Mouse (Mus musculus) heart, postnatal 25 days (tissue): ENCODE data around the gene Hgd. TPM values are rescaled to one million over a fixed set of nuclear protein-coding genes. Genes with fewer than 3 reads are reported as not detected.
"Not testable (repeated sequence)": the region's sequence is repeated elsewhere in the genome, so short reads cannot be mapped to it uniquely, and the experiment has no call there.

Experiments used
- DNase-seq: peaks from one replicate; pipeline ENCODE4 v3.0.0; 2022; ENCODE audit warnings: low spot score
- intact Hi-C: fragments of 180-260 bp; cut with DNase I; formaldehyde crosslinking; loops from one replicate; pipeline ENCODE4 v1.15.1; 2025
- total RNA-seq, 2 experiments: library from RNA; stranded (reverse); gene quantifications; 2 replicates each; pipeline ENCODE4 v1.2.3; 2021

The Hgd gene
- total RNA-seq, 2 experiments from 2014 or later: not detected

DNA sequence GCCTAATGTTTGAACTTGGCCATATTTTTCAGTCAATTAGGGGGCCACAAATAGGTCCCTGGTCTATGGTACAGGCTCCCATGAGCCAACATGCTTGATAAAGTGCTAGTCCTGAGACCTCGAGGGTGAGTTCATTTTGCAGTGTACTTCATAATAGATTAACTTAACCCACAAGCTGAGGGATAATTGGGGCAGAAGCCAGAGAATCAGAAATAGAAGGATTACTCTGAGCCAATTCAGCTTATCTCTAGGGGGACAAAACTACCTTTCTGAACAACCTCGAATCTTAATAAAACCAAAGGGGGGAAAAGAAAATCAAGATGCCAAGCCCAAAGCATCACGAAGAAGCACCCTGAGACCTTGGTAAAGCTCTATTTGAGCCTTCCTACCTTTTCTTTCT is 42.5 kb downstream of the Hgd start:
- DNase-seq: no peak
- intact Hi-C loops: no loop called here

DNA sequence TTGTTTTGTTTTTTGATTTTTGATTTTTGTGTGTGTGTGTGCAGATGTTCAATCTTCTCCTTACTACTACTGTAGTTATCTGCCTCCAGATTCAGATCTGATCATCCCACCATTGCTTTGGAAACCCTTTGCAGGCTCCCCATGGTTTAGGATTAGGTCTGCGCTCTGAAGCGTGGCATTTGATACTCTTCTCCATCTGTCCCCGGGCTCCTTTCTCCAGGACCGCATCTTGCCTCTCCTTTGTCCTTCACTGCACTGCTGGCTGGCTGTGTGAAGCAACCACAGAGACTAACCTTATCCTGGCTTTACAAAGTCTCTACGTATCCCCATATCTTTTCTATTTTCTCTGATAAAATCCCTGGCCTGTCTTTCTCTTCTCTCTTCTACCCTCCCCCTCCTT is 43.0 kb downstream of the Hgd start:
- DNase-seq: no peak
- intact Hi-C loops: no loop called here

DNA sequence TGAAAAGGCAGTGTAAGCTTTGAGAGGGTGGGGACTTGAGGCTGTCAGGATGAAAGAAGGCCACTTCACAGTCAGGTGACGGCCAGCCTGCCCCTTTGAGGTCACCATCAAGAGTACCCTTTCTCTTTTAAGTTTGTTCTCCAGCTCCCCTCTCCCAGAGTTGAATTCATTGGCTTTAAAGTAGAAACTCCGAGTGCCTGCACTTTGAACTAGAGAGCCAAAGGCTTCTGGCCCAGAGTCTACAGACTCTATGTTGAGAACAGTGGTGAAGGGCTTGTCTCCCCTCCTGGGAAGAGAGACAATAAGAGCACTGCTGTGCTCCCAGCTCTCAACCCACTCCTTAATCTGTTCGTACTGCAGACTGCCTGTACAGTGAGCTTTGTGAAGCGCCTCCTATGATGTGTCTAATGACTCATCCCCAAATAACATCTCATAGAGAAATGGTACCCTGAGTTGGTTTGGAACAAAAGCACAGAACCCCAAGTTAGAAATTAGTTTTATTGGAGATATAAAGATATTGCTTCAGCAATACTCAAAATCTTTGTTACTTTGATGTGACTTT is 46.5 kb downstream of the Hgd start:
- DNase-seq: no peak
- intact Hi-C loops: no loop called here

DNA sequence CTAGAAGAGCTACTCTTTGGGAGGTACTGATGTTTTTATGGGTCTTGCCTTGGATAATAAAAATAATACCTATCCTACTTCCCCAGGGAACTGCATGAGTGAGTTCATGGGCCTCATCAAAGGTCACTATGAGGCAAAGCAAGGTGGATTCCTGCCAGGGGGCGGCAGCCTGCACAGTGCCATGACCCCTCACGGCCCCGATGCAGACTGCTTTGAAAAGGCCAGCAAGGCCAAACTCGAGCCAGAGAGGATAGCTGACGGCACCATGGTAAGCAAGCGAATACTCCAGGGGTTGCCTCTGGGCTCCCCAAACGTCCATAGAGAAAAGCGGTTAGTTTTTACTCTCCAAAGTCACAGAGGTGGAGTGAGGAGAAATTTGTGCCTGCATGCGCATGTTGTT is 48.4 kb downstream of the Hgd start:
- intact Hi-C loops: no loop called here
- DNase-seq: no peak

DNA sequence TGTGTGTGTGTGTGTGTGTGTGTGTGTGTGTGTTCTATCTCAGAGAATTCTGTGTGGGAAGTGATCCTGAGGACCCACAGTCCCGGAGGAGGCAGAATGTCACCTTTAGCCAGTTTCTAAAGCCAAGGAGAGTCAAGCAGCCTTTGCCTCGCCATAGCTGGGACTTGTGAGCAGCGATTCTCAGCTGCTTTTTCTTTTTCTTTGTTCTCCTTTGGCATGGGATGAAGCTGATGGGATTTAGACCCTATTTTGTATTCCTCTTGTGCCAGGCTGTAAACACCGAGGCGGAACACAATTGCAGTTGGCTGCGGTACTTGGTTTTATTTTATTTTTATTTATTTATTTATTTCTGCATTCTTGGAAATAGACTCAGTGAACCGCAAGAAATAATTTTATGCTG is 49.1 kb downstream of the Hgd start:
- no peak for DNase-seq
- intact Hi-C loops: no loop called here

DNA sequence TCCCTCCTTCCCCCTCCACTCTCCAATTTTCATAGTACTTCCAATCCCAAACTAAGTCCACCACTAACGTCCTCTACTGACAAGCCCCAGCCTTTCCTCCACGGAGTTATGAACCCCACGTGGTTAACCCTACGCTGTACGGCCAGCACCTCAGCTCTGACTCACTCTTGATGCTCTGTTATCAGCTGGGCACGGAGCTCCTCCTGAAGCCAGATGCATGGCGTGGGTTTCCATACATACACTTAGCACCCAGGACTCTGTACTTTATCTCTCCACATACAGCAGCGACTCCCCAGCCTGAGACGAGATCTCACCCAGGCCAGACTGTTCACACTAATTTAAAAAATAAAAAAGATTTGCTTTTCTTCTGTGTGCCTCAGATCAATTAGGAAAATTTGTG is 54.6 kb downstream of the Hgd start:
- DNase-seq: no peak
- intact Hi-C loops: loop anchor here (2.0 kb wide), 1 partner anchor 286 kb away; no protein-coding TSS in a partner anchor

DNA sequence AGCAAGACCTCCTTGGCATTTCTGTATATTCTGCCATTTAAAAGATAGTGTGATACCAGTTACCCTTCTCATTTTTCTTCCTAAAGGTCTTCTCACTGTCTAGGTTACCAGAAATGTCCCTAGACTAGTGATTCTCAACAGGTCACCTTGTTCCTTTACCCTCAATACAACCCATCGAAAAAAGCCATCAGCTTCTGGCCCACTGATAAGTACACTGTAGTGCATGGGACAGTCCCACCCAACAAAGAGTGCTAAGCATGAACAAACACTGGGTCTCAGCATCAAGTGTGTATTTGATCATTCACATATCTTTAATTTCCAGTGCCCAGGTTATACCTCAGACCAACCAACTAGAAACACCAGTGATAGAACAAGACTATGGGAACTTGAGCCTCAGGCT is 55.1 kb downstream of the Hgd start:
- intact Hi-C loops: loop anchor here (2.0 to 5.0 kb wide), 2 partner anchors 286 to 343 kb away; no protein-coding TSS in a partner anchor
- no peak for DNase-seq

DNA sequence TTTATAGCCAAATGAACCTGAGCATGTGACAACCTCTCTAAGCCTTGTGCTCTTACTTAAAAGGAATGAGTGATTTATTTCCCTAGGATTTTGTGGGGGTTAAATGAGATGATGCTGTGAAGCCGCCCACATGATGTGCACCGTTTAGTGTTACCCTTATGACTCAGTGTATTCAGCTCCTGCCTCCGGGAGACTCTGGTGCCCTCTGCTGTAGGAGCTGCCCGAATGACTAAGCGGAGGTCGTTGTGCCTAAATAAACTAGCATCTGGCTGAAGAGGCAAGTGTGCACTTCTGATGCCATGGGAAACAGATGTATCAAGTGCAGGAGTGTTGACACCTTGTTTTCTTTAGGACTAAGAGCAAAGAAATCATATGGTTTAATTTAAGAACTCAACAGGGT is 56.2 kb downstream of the Hgd start:
- intact Hi-C loops: loop anchor here (5.0 kb wide), 1 partner anchor 344 kb away; no protein-coding TSS in a partner anchor
- no peak for DNase-seq

DNA sequence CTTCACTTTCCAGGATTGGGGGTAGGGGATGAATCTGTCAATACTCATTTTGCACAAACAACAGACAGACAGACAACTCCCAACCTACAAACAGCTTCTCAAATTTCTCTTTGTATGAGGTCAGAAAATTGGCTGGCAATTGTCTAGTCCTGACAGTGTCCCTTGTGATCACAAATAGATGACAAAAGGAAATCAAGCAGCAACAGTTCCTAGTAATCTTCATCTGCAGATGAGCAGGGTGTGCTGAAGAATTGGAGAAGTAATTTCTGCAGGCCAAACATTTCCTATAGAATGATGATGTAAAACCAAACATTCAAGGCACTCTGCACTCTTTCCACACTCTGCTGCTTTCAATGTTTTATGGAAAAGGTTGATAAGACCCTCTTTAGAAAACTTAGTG is 57.8 kb downstream of the Hgd start:
- intact Hi-C loops: loop anchor here (5.0 kb wide), 1 partner anchor 346 kb away; no protein-coding TSS in a partner anchor
- no peak for DNase-seq

DNA sequence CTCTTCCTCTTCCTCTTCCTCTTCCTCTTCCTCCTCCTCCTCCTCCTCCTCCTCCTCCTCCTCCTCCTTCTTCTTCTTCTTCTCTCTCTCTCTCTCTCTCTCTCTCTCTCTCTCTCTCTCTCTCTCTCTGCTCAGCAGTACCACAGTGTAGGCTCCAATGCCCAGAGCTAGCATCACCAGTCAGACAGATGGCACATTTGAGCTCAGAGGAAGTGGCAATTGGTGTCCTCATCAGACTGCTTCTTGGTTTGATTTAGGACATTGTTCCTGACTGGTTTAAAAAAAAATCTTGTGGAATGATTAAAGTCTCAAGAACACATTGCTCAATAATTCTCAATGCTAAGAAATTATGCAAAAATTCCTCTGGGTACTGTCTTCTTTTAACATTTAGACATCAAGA is 60.6 kb downstream of the Hgd start:
- intact Hi-C loops, DNase-seq: not testable (repeated sequence)

DNA sequence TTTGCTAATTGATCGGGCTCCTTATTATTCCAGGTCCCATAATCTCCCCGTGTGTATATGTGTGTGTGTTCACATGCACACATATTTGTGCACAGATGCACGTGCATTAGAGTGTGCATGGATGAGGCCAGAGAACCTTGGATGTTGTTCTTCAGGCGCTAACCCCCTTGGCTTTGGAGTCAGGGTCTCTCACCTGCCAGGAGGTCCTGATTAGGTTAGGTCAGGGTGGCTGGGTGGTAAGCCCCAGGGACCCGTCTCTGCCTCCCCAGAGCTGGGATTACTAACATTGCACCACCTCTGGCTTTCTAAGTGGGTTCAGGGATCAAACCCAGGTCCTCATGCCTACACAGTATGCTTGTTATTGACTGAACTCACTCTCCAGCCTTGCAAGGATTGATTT is 64.5 kb downstream of the Hgd start:
- intact Hi-C loops: no loop called here
- no peak for DNase-seq

DNA sequence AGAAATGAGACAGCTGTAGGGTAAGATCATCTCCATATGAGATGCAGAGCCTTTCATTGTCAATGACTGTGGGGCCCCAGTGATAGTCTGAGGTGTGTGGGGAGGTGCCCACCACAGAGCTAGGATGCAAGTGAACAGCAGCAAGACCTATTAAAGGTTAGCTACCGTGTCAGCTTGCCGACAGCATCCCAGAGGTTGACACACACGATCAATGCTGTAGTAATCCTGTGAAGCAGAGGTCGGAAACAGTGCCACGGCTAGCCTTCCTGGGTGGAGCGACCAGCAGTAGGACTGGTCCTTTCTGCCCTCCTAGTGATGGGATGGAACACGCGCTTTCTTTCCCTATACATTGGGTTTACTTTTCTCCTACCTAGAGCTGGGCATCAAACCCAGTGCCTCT is 65.3 kb downstream of the Hgd start:
- intact Hi-C loops: no loop called here
- no peak for DNase-seq

DNA sequence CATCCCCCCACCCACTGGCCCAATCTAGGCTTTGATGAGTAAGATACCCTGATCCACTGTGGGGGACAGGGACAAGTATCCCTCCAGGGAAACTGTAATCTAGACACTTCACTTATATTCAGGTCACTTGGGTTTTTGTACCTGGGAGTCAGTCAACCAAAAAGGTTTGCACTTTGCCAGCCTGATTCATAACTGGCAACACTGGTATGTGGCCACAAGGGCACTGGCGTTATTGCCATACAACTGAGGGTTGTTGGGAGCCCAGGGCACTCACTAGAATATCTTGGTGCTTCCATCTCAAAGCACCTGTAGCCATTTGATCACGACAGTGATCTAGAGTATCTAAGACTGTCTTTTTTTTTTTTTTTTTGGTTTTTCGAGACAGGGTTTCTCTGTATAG is 65.8 kb downstream of the Hgd start:
- intact Hi-C loops: no loop called here
- DNase-seq: no peak

DNA sequence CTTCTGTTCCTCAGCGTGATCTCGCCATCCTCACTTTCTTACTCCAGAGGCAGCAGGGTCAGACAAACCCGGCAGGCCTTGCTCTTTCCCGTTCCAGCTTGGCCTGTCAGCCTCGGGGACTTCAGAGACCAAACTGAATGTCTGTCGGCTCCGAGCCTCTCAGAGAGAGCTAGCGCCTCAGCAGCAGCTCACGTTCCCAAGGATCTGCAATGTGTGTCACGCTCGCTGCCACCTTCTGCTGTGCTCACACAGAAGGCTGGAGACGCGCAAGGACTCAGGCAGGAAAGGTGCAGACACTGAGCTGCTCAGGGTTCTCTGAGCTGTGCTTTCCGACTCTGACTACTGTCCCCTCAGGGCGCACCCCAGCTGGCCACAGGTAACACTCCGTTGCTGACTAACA is 67.1 kb downstream of the Hgd start:
- no peak for DNase-seq
- intact Hi-C loops: no loop called here

DNA sequence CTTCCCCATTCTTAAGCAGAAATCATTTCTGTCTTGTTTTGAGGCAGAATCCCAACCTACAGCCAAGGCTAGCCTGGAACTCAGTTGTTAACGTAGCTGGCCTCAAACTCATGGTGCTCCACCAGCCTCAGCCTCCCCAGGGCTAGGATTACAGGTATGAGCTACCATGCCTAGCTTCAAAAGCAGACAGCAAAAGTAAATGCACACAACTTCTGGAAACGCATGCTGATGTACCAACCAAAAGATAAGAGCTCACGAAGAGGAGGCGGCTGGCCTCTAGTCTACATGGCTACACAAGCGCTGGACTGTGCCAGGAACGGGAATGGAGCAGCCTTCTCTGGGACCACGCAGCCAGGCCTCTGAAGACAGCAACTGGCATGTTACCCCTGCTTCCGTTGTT is 68.0 kb downstream of the Hgd start:
- intact Hi-C loops: no loop called here
- no peak for DNase-seq

DNA sequence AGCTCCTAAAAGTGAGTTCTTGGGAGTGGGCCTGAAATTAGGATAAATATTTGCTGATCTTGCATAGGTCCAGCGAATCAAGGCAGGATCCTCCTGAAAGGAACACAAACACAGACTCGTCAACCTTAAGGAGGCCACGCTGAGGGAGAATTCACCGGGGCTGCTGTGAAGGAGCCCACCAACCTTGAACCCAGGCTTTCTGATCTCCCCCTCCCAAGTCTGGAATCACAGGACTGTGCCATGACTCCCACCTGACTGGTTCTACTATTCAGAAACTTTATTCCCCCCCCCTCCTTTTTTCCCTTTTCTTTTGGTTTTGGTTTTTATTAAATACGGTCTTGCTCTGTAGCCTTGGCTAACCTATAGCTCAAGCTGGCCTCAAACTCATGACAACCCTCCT is 69.1 kb downstream of the Hgd start:
- no peak for DNase-seq
- intact Hi-C loops: no loop called here

DNA sequence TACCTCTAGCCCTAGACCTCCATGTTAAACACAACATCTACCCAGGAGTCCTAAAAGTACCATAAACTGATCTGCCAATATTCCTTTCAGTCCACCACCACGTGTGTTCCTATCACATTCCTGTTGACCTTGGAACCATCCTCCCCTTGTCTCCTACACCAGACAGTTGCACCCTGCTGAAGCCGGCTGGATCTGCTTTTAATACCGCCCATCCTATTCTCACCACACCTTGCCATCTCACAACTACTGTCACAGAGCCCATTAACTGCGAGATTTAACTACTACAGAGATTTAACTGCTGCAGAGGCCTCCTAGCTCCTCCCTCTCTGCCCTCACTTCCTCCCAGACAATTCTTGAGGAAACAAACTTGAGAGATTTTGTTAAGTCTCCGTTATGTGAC is 71.5 kb downstream of the Hgd start:
- DNase-seq: no peak
- intact Hi-C loops: loop anchor here (5.0 kb wide), 1 partner anchor 109 kb away; no protein-coding TSS in a partner anchor

DNA sequence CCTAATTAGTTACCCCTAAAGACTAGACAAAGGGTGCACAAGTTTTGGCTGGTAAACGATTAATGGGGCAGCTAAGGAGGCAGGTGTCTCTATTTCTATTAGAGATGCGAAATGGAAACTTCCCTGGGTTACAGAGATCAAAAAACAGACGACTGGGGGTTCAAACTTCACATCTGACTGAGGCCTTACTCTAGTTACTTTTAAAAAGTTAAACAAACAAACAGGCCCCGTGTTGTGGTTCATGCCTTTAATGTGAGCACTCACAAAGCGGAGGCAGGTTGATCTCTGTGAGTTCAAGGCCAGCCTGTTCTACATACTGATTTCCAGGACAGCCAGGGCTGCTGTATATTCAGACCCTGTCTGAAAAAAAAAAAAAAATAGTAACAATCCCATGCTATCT is 72.7 kb downstream of the Hgd start:
- intact Hi-C loops: loop anchor here (5.0 kb wide), 1 partner anchor 110 kb away; no protein-coding TSS in a partner anchor
- DNase-seq: no peak

DNA sequence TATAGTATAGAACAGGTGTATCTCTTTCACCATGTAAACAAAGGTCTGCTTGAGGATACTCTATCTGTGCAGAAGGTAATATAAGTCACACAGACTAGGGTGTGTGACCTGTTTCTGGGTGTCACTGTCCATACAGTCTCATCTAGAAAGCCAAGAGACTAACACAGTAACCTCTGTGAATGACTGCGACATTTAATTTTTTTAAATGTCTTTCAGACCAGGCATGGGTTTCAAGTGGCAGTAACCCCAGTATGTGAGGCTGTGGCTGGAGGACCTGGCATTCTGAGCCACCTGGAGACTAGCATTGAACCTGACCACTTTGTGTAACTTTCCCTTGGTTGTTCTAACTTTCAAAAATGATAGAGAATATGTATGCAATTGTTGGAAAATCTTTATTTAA is 73.1 kb downstream of the Hgd start:
- DNase-seq: no peak
- intact Hi-C loops: loop anchor here (5.0 kb wide), 1 partner anchor 111 kb away; no protein-coding TSS in a partner anchor

DNA sequence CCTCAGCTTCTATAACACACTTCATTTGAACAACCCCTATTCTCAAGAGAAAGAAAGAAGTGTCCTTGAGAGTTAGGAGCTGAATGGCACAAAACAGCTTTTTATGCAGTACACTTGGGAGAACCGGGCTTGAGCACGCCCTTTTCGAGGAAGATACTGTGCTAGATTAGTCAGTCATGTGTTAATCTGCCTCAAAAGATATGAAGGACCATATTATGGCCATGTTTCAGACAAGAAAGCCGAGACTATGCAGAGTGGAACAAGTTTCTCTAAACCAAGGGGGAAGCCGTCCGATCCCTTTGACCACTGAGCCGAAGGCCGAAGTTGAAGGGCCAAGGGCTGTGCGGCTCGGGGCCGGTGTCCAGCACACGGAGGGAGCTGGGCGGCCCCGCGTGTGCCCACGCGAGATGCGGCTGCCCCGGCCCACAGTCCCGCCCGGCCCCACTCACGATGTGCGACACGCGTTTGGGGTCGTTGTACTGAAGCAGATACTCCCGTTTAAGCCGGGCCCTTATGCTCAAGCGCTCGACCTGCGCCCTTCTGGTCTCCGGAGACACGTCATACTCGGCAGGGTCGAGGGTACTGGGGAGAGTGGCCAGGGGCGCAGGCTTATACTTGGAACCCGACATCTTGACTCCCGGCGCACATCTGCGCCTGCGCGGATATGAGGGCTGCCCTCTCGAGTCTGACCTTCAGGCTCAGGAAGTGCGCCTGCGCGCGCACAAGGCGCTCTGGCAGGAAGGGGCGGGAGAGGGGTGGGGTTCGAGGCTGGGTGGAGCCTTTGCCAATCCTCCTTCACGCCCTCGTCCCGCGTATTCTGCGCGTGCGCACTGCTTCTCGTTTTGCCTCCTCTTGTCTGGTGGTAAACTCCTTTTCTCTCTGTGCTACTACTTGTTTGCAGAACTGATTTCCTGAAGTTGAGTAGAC is 74.0 kb downstream of the Hgd start, which contains the start of gene Ndufb4:
TSS of gene Ndufb4 (minus strand) at position 723 of the 927 bp plus-strand sequence.
- peak; percentile 90 for DNase-seq
- intact Hi-C loops: loop anchor here (2.0 to 5.0 kb wide), 2 partner anchors 29 to 112 kb away; no protein-coding TSS in a partner anchor
